Mouse (Mus musculus): ENCODE results near the gene Dnal4. TPM values are rescaled to one million over a fixed set of nuclear protein-coding genes. Genes with fewer than 3 reads are reported as not detected.

Gene Dnal4
- polyA plus RNA-seq, 1 experiment from 2014 or later: 67.4 TPM

- Histone ChIP-seq H3K36me3 (peaks cover 16% of the 10 kb centered on the region), H3K27ac (no peak overlapping the region), H3K4me2 (no peak overlapping the region), H3K9me3 (replicated peaks) (no peaks in the 10 kb centered on the region), H3K4me1 (peaks cover 38% of the 10 kb centered on the region), H3K4me3 (replicated peaks) (no peak overlapping the region), H3K9ac (no peak overlapping the region), H3K27me3 (no peaks in the 10 kb centered on the region)
- no peak for ATAC-seq (replicated peaks; ENCODE audit: low FRiP score)
- WGBS: 58% methylated on average over 6 of the region's 6 CpGs
These were observed 9.3 kb downstream of the Dnal4 start for GRCm38 (mm10) chr15:79768302-79768701.

- Histone ChIP-seq H3K4me1 (peaks cover 30% of the 10 kb centered on the region), H3K36me3 (peaks cover 24% of the 10 kb centered on the region), H3K4me3 (replicated peaks) (no peak overlapping the region), H3K9me3 (replicated peaks) (no peaks in the 10 kb centered on the region), H3K9ac (no peak overlapping the region), H3K27ac (no peak overlapping the region), H3K27me3 (no peaks in the 10 kb centered on the region), H3K4me2 (no peak overlapping the region)
- no peak for ATAC-seq (replicated peaks; ENCODE audit: low FRiP score)
- 83% methylated on average over 16 of the region's 16 CpGs for WGBS
These were observed 10.2 kb downstream of the Dnal4 start for GRCm38 (mm10) chr15:79767327-79767961.

- Histone ChIP-seq H3K36me3 (peaks cover 32% of the 10 kb centered on the region), H3K9me3 (replicated peaks) (no peaks in the 10 kb centered on the region), H3K4me2 (no peak overlapping the region), H3K27me3 (no peaks in the 10 kb centered on the region), H3K27ac (no peak overlapping the region), H3K9ac (no peak overlapping the region), H3K4me3 (replicated peaks) (no peak overlapping the region), H3K4me1 (peaks cover 30% of the 10 kb centered on the region)
- ATAC-seq (replicated peaks; ENCODE audit: low FRiP score): no peak
- WGBS: 88% methylated on average over 10 of the region's 10 CpGs
These were observed 11.0 kb downstream of the Dnal4 start for GRCm38 (mm10) chr15:79766586-79767071.

- no peak overlapping the region for H3K4me2 ChIP-seq
- H3K4me1 ChIP-seq: peaks cover 28% of the 10 kb centered on the region
- WGBS: 26% methylated on average over 10 of the region's 10 CpGs
- no peaks in the 10 kb centered on the region for H3K9me3 ChIP-seq (replicated peaks)
- peaks cover 32% of the 10 kb centered on the region for H3K36me3 ChIP-seq
- no peak overlapping the region for H3K4me3 ChIP-seq (replicated peaks)
- H3K27ac ChIP-seq: no peak overlapping the region
- H3K27me3 ChIP-seq: no peaks in the 10 kb centered on the region
- no peak for ATAC-seq (replicated peaks; ENCODE audit: low FRiP score)
- no peak overlapping the region for H3K9ac ChIP-seq
These were observed 11.5 kb downstream of the Dnal4 start for GRCm38 (mm10) chr15:79766168-79766567.

- no peak overlapping the region for H3K4me2 ChIP-seq
- H3K4me1 ChIP-seq: peaks cover 21% of the 10 kb centered on the region; the same call in 1 of the 2 replicates
- 85% methylated on average over 2 of the region's 2 CpGs for WGBS
- H3K9ac ChIP-seq: no peak overlapping the region
- H3K36me3 ChIP-seq: peaks cover 35% of the 10 kb centered on the region
- H3K4me3 ChIP-seq (replicated peaks): no peak overlapping the region
- no peaks in the 10 kb centered on the region for H3K9me3 ChIP-seq (replicated peaks)
- no peaks in the 10 kb centered on the region for H3K27me3 ChIP-seq
- no peak for ATAC-seq (replicated peaks; ENCODE audit: low FRiP score)
- H3K27ac ChIP-seq: no peak overlapping the region
These were observed 12.3 kb downstream of the Dnal4 start for GRCm38 (mm10) chr15:79765361-79765760.

- WGBS: 68% methylated on average over 11 of the region's 11 CpGs
- no peak for ATAC-seq (replicated peaks; ENCODE audit: low FRiP score)
- Histone ChIP-seq H3K36me3 (peaks cover 35% of the 10 kb centered on the region), H3K4me3 (replicated peaks) (no peak overlapping the region), H3K27ac (no peak overlapping the region), H3K9me3 (replicated peaks) (no peaks in the 10 kb centered on the region), H3K27me3 (no peaks in the 10 kb centered on the region), H3K4me2 (no peak overlapping the region), H3K4me1 (peaks cover 21% of the 10 kb centered on the region; the same call in 1 of the 2 replicates), H3K9ac (no peak overlapping the region)
These were observed 12.9 kb downstream of the Dnal4 start for GRCm38 (mm10) chr15:79764539-79765267.

- 75% methylated on average over 7 of the region's 7 CpGs for WGBS
- Histone ChIP-seq H3K9ac (no peak overlapping the region), H3K9me3 (replicated peaks) (no peaks in the 10 kb centered on the region), H3K27ac (no peak overlapping the region), H3K36me3 (peaks cover 35% of the 10 kb centered on the region), H3K27me3 (no peaks in the 10 kb centered on the region), H3K4me1 (peaks cover 21% of the 10 kb centered on the region; the same call in 1 of the 2 replicates), H3K4me3 (replicated peaks) (no peak overlapping the region), H3K4me2 (no peak overlapping the region)
- no peak; the same call in 1 of the 2 replicates for ATAC-seq (replicated peaks; ENCODE audit: low FRiP score)
These were observed 13.9 kb downstream of the Dnal4 start for GRCm38 (mm10) chr15:79763601-79764246.

GRCm38 (mm10) chr15:79763001-79763400, 14.6 kb downstream of the Dnal4 start:
- Histone ChIP-seq H3K4me3 (replicated peaks) (no peak overlapping the region), H3K9ac (no peak overlapping the region), H3K9me3 (replicated peaks) (no peaks in the 10 kb centered on the region), H3K4me1 (peaks cover 17% of the 10 kb centered on the region; the same call in 1 of the 2 replicates), H3K27ac (no peak overlapping the region), H3K27me3 (no peaks in the 10 kb centered on the region), H3K36me3 (peaks cover 35% of the 10 kb centered on the region), H3K4me2 (no peak overlapping the region)
- ATAC-seq (replicated peaks; ENCODE audit: low FRiP score): no peak
- WGBS: 92% methylated on average over 9 of the region's 9 CpGs

GRCm38 (mm10) chr15:79760956-79761355, 16.7 kb downstream of the Dnal4 start:
- H3K36me3 ChIP-seq: peaks cover 35% of the 10 kb centered on the region
- no peaks in the 10 kb centered on the region for H3K9me3 ChIP-seq (replicated peaks)
- no peak overlapping the region for H3K27ac ChIP-seq
- no peak overlapping the region for H3K9ac ChIP-seq
- H3K4me1 ChIP-seq: peaks cover 14% of the 10 kb centered on the region; the same call in 1 of the 2 replicates
- no peak overlapping the region for H3K4me2 ChIP-seq
- no peak overlapping the region for H3K4me3 ChIP-seq (replicated peaks)
- no peaks in the 10 kb centered on the region for H3K27me3 ChIP-seq
- WGBS: 92% methylated on average over 6 of the region's 6 CpGs
- no peak for ATAC-seq (replicated peaks; ENCODE audit: low FRiP score)

GRCm38 (mm10) chr15:79757118-79757517, 20.5 kb downstream of the Dnal4 start:
- Histone ChIP-seq H3K4me1 (0 out of 2 replicates have a peak, but pooled peaks cover 10% of the 10 kb centered on the region), H3K4me3 (replicated peaks) (no peak overlapping the region), H3K27ac (no peak overlapping the region), H3K9ac (no peak overlapping the region), H3K9me3 (replicated peaks) (no peaks in the 10 kb centered on the region), H3K36me3 (peaks cover 7% of the 10 kb centered on the region; the same call in 1 of the 2 replicates), H3K27me3 (no peaks in the 10 kb centered on the region), H3K4me2 (no peak overlapping the region)
- 85% methylated on average over 3 of the region's 3 CpGs for WGBS
- ATAC-seq (replicated peaks; ENCODE audit: low FRiP score): no peak

GRCm38 (mm10) chr15:79755977-79756625, 21.5 kb downstream of the Dnal4 start:
- no peak overlapping the region for H3K4me2 ChIP-seq
- no peak overlapping the region for H3K27ac ChIP-seq
- 0 out of 2 replicates have a peak, but pooled peaks cover 10% of the 10 kb centered on the region for H3K4me1 ChIP-seq
- no peak for ATAC-seq (replicated peaks; ENCODE audit: low FRiP score)
- no peak overlapping the region for H3K4me3 ChIP-seq (replicated peaks)
- H3K36me3 ChIP-seq: 0 out of 2 replicates have a peak, but pooled peaks cover 3% of the 10 kb centered on the region
- WGBS: 77% methylated on average over 8 of the region's 8 CpGs
- no peaks in the 10 kb centered on the region for H3K27me3 ChIP-seq
- H3K9ac ChIP-seq: no peak overlapping the region
- H3K9me3 ChIP-seq (replicated peaks): no peaks in the 10 kb centered on the region

All from kidney, embryonic 15.5 days (tissue).